Mouse (Mus musculus) mouse trophoblast stem cell (cell line): ENCODE measurements around the gene Tln2.

Experiments used
- in situ Hi-C, 2 experiments: fragments of 300-500 bp; cut with MseI, MboI; formaldehyde crosslinking; loops; 2 replicates in 1 of 2; 3 replicates in 1 of 2; pipeline ENCODE4 v1.15.1; 2025

Gene Tln2

DNA sequence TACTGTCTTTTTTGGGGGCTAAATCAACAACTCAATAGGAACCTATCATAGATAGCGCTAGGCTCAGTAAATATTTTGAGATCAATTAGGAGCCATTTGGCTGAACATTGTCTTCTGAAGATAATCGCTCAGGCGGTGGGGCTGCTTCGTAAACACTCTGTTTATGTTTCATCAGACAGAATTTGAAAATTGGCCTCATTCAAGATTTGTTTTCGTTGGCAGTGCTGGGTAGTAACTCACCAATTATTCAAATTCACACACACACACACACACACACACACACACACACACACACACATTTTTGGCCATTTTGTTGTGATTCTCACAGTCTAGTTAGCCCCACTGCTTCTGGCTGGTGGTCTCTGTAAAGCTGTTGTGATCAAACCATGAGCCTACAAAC lies 12.9 kb downstream of the Tln2 start:
- in situ Hi-C loops: no loop called here

DNA sequence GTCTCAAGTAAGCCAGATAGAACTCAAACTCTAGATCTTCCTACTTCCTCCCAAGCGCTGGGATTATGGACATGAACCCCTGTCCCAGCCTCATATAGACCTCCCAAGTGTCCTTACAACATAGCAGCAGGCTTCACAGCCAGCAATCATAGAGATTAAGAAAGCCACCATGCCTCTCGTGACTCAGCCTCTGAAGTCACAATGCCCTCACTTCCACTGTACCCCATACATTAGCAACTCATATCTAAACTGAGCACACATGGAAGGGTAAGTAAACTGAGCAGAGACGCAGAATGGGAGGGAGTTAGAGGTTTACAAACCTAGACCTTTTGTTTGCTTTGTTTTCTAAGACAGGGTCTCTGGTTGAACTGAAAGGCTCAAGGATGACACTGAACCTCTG lies 13.7 kb downstream of the Tln2 start:
- in situ Hi-C loops: no loop called here

GRCm38 (mm10) chr9:67544783-67545182 lies 14.7 kb downstream of the Tln2 start:
- in situ Hi-C loops: no loop called here

DNA sequence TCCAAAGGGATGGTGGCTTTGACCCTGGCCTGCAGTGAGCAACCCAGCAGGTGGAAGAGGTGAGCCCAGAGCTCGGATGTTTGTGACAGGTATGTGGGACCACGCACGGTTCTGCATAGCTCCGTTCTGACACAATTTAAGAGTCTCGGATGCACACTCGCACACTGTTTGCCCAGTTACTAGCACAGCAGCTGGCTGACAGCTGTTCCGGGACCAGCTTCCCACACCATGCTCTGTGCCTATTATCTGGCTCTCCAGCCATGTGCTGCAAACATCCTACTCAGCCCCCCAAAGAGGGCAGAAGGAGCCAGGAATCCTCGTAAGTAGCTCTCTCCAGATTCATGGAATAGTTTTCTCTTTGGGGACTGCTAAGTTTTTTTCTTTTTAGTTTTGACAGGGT lies 17.6 kb downstream of the Tln2 start:
- in situ Hi-C loops: no loop called here

- in situ Hi-C loops: no loop called here
These were observed 19.5 kb downstream of the Tln2 start for GRCm38 (mm10) chr9:67539776-67540706.

GRCm38 (mm10) chr9:67534420-67534819 lies 25.1 kb downstream of the Tln2 start:
- in situ Hi-C loops: no loop called here

- in situ Hi-C loops: no loop called here
These were observed 26.2 kb downstream of the Tln2 start for GRCm38 (mm10) chr9:67533260-67533659.

GRCm38 (mm10) chr9:67532631-67533030 lies 26.9 kb downstream of the Tln2 start:
- in situ Hi-C loops: no loop called here

- in situ Hi-C loops: no loop called here
These were observed 29.9 kb downstream of the Tln2 start for GRCm38 (mm10) chr9:67529600-67529999.

- in situ Hi-C loops: no loop called here
These were observed 31.8 kb downstream of the Tln2 start for GRCm38 (mm10) chr9:67527726-67528125.

GRCm38 (mm10) chr9:67521736-67522135 lies 37.8 kb downstream of the Tln2 start:
- in situ Hi-C loops: no loop called here

DNA sequence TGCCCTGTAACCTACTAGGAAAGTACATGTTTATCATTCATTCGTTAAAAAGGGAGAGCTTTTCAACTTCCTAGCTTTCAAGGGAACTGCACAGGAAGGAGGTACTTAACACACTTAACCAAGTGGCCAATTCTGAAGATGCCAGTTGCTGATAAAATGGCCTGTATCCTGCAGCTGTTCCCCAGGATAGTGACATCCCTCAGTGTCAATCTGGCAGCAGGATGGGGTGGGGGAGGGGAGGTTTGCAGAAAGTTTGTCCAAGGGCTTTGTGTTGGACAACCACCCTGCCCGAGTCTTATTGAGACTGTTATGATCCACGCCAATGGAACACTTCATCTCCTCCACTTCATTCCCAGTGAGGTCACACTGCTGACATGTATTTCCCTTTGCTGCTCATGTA lies 50.0 kb downstream of the Tln2 start:
- in situ Hi-C loops: no loop called here

GRCm38 (mm10) chr9:67504669-67505260 lies 54.7 kb downstream of the Tln2 start:
- in situ Hi-C loops: no loop called here

DNA sequence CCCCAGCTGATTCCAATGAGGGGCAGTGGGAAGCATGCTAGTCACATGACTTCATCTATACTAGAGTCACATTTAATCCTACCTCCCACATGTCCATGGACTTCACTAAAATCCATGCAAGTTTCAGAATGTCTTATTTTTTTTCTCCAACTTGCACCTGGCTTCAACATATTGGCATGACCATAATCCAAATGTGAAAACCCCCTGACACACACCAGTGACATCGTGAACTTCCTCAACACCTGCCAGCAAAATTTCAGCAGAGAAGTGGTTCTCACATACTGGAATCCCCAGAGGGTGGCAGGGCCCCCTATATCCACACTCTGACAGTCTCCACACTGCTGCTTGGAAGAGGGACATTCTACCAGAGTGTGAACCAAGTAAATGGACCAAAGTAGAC lies 57.7 kb downstream of the Tln2 start:
- in situ Hi-C loops: no loop called here

- in situ Hi-C loops: no loop called here
These were observed 63.1 kb downstream of the Tln2 start for GRCm38 (mm10) chr9:67496368-67496767.

GRCm38 (mm10) chr9:67495350-67495749 lies 64.2 kb downstream of the Tln2 start:
- in situ Hi-C loops: no loop called here

- in situ Hi-C loops: no loop called here
These were observed 65.5 kb downstream of the Tln2 start for GRCm38 (mm10) chr9:67493876-67494552.

DNA sequence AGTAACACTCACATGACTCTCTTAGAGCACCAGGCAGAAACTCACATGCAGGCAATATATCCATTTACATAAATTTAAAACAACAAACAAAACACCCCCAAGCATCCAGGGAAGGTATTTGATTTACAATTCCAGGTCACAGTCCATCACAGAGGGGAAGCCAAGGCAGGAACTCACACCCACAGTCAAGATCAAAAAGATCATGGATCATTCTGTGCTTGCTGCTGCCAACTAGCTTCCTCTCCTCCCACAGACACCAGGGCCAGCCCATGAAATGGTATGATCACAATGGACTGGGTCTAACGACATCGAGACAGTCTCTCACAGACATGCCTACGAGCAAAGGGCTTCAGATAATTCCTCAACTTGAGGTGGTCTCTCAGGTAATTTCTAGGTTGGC lies 70.1 kb downstream of the Tln2 start:
- in situ Hi-C loops: no loop called here

- in situ Hi-C loops: no loop called here
These were observed 72.9 kb downstream of the Tln2 start for GRCm38 (mm10) chr9:67486621-67487020.

DNA sequence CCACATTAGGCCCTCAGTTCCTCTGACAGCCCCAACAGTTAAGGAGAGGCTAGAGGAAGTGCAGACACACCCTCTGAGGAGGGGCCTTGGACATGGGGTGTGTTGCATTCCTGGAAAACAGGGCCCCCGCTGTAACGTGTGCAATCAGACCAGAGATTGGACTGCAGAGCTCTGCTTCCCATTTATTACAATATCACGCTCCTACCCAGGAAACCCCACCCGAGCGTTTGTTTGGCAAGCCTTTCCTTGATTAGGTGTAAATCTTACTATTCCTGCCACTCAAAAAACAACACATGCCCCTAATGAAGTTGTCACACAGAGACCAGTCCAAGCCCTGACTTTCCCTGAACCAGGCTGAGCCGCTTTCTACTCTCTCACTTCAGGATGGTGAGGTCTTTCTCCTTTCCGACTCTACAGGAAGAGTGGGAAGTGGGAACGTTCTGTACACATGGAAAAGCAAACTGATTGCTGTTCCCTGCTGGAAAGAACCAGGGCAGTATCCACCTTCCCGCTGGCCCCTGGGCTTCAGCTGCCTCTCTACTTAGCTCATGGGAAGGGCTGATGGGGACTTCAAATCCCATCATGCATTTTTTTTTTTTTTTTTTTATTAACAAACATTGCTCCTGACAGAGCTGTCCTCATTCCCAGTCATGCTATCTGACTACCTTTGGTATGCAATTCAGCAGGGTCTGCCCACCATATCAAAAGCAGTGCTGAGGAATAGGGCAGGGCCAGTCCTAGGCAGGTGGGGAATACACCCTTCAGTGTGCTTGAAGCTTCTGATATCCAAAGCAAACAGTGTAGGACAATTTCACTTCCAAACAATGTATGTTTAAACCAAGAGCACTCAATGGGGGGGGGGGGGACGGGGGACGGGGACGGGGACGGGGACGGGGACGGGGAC lies 74.1 kb downstream of the Tln2 start:
- in situ Hi-C loops: no loop called here

DNA sequence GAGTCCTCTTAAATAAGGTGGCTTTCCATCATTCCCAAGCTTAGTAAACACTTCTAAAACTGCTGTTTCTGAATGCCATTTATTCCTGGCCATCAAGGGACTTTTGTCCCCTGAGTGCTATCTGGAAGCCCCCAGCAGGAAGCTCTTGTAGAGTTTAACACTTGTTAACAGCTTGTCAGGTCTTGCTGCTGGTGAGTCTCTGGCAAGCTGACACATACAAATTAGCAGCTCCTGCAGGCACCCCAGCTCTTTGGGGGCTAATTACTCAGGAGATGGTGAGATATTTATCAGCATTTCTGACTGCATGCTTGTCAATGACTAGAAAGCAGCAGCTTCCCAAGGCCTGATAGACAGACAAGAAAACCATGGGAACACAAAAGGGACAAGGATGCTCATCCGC lies 77.2 kb downstream of the Tln2 start:
- in situ Hi-C loops: no loop called here

DNA sequence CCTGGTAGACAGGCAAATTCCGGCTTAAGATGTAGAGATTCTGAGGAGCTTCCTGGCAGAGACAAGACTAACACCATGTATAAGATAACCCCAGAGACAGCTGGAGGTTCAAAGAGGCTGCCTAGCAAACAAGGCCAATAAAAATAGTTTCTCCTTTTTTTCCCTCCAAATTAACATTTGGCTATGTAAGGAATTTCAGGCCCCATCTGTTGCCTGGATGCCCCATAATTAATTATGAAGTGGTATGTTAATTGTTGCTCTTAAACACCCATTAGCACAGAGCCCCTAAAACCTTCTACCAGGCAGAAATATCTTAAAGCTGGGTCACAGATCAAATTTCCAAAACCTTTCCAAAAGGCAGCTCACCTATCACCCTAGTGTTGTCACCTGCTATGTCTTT lies 77.7 kb downstream of the Tln2 start:
- in situ Hi-C loops: no loop called here
